Mouse (Mus musculus): ENCODE results near the gene Olfr1426. TPM values are rescaled to one million over a fixed set of nuclear protein-coding genes. Genes with fewer than 3 reads are reported as not detected.

Olfr1426 gene
- not detected for polyA plus RNA-seq (2017; shearing (Covaris generic))

DNA sequence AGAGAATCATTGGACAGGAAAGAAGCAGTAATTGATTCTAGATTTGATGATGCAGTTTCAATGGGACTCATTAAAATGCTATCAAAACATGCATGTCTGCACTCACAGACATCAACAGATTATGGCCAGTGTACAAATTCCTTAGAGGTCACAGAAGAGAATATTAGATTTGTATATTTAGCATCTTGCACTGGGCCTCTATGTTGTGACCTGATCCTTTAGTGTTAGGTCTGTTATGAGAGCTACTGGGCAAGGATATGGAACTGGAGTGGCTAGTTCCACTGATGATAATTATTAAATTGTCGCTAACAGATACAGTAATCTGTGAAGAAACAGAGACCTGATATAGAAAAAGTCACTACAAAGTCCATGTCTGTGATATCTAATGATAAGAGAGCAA, at the start of gene Olfr1426:
Olfr1426 (minus strand) TSS at position 101 of the 400 bp plus-strand sequence.

DNA sequence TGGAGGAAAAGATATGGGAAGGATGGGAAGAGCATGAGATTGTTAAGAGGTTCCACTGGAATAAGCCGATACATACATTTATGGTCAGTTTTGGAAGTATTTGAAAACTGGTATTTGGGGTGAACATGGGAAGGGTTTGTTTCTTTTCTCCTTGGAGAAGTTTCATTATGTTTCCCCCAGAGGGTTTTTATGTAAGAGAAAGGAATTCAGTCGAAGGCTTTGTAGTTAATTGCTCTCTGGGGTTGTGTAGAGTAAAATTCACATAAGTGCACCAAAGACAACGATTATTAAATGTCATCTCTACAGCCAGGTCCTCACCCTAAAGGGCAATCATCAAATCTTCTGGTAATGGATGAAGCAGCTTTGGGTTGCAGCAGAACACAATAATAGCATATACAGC, 31.3 kb upstream of the Olfr1426 start, which contains the start of gene Olfr76:
Olfr76 (minus strand) TSS at position 101 of the 400 bp plus-strand sequence.

DNA sequence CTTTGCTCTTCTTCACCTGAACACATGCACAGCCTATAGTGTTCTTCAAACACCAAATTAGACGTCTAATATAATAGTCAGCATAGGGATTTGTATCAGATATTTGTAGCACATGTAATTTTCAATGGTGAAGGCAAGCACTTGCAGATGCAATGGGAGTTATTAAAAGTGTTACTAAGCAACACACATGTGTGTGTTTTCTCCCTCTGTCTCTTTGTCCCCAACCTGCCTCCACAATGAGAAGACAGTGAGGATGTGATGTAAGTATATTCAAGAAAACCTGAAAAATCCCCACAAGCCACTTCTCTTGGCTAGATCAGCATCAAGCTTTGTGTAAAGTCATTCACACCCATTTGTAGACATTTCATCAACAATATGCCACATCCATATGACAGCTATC, 24.0 kb upstream of the Olfr1426 start, which contains the start of gene Olfr1428:
Olfr1428 (minus strand) TSS at position 101 of the 400 bp plus-strand sequence.

DNA sequence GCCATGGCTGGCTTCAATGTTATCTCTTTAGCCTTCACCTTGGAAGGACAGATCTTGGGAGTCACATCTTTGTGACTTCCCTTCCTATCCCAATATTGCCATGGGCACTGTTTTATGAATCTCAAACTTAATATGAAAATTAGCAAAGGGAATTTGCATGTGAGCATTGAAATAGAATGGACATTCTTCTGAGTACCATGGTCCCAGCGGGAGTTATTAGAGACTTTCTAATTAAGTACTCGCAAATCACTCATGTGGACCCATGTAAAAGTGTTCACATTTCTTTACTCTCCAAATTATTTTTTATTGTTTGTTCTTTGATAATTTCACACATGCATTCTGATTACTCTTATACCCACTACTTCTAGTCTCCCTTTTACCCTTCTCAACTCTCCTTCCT, 11.4 kb upstream of the Olfr1426 start, which contains the start of gene Olfr1427:
Olfr1427 (minus strand) TSS at position 101 of the 400 bp plus-strand sequence.

DNA sequence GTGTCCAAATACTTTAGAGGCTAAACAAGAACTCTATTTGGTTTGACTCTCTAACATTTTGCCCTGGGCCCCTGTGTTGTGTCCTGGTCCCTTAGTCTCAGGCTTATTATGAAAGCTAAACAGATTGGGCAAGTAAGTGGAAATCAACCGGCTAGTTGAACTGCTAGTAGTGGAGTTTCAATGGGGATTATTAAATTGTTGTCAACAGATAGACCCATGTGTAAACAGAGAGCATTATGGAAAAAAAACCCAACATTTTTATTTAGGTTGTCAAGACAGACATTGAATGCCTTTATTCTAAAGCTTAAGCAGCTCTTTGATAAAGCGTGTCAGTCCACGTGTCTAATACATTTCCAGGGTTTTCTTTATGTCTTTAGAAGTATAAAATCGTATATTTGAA, 14.2 kb downstream of the Olfr1426 start, which contains the start of gene Olfr1425:
Olfr1425 (minus strand) TSS at position 101 of the 400 bp plus-strand sequence.

DNA sequence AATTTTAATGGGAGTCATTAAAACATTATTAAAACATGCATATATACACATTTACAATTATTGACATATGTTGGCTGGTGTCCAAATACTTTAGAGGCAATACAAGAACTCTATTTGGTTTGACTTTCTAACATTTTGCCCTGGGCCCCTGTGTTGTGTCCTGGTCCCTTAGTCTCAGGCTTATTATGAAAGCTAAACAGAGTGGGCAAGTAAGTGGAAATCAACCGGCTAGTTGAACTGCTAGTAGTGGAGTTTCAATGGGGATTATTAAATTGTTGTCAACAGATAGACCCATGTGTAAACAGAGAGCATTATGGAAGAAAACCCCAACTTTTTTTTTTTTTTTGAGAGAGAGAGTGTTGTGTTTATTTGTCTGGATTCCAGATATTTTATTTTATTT, 29.2 kb downstream of the Olfr1426 start, which contains the start of gene Olfr1424:
Olfr1424 (minus strand) TSS at position 101 of the 400 bp plus-strand sequence.

DNA sequence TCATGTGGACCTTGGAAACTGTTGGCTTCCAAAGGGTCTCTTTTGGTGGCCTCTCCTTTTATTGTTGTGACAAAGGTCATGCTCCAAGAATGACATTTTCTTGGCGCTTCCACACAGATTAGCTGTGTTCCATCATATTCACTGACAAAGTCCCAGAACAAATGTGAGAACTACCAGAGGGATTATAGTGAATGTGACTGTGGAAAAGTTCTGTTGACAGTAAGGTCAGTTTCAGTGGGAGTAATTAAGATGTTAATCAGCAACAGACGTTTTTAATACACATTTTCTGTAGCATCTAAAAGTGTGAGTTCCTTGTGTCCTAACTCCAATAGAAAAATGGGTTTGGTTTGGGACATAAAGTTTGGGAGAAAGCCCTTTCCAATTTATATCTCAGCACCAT, 50.6 kb downstream of the Olfr1426 start, which contains the start of gene Olfr1423:
Olfr1423 (minus strand) TSS at position 101 of the 400 bp plus-strand sequence.

Other genes with a start within 250 kb of the Olfr1426 start
- not detected for gene Olfr1418, start 230.9 kb downstream of the Olfr1426 start, polyA plus RNA-seq (2017; shearing (Covaris generic))
- not detected for gene Olfr1419, start 216.9 kb downstream of the Olfr1426 start, polyA plus RNA-seq (2017; shearing (Covaris generic))
- 0.17 TPM for gene Olfr1420, start 205.4 kb downstream of the Olfr1426 start, polyA plus RNA-seq (2017; shearing (Covaris generic))
- 20.6 TPM for gene Patl1, start 179.6 kb downstream of the Olfr1426 start, polyA plus RNA-seq (2017; shearing (Covaris generic))
- gene Osbp, start 126.1 kb downstream of the Olfr1426 start, polyA plus RNA-seq (2017; shearing (Covaris generic)) = 4.1 TPM
- not detected for gene Olfr1423, start 50.7 kb downstream of the Olfr1426 start, polyA plus RNA-seq (2017; shearing (Covaris generic))
- not detected for gene Olfr1424, start 29.3 kb downstream of the Olfr1426 start, polyA plus RNA-seq (2017; shearing (Covaris generic))
- not detected for gene Olfr1425, start 14.3 kb downstream of the Olfr1426 start, polyA plus RNA-seq (2017; shearing (Covaris generic))
- gene Olfr1427, start 11.3 kb upstream of the Olfr1426 start, polyA plus RNA-seq (2017; shearing (Covaris generic)) = not detected
- gene Olfr1428, start 23.9 kb upstream of the Olfr1426 start, polyA plus RNA-seq (2017; shearing (Covaris generic)) = not detected
- gene Olfr76, start 31.2 kb upstream of the Olfr1426 start, polyA plus RNA-seq (2017; shearing (Covaris generic)) = not detected
- gene Olfr1555-ps1, start 78.1 kb upstream of the Olfr1426 start, polyA plus RNA-seq (2017; shearing (Covaris generic)) = 0.10 TPM
- gene Olfr1431, start 108.6 kb upstream of the Olfr1426 start, polyA plus RNA-seq (2017; shearing (Covaris generic)) = not detected
- gene Olfr1432, start 140.6 kb upstream of the Olfr1426 start, polyA plus RNA-seq (2017; shearing (Covaris generic)) = not detected
- not detected for gene Olfr262, start 149.6 kb upstream of the Olfr1426 start, polyA plus RNA-seq (2017; shearing (Covaris generic))
- gene Olfr235, start 169.0 kb upstream of the Olfr1426 start, polyA plus RNA-seq (2017; shearing (Covaris generic)) = not detected
- gene Olfr1434, start 187.8 kb upstream of the Olfr1426 start, polyA plus RNA-seq (2017; shearing (Covaris generic)) = not detected
- gene Olfr1436, start 207.1 kb upstream of the Olfr1426 start, polyA plus RNA-seq (2017; shearing (Covaris generic)) = not detected
- gene Olfr1437, start 233.1 kb upstream of the Olfr1426 start, polyA plus RNA-seq (2017; shearing (Covaris generic)) = not detected
- gene Olfr1438-ps1, start 243.9 kb upstream of the Olfr1426 start, polyA plus RNA-seq (2017; shearing (Covaris generic)) = not detected

Data from inflammation-experienced regulatory T-cells, adult 16 weeks (primary cell).